Mouse (Mus musculus) thymus, adult 2 months (tissue): ENCODE results near the gene Tspan1. TPM values are rescaled to one million over a fixed set of nuclear protein-coding genes. Genes with fewer than 3 reads are reported as not detected.

ENCODE experiments used
- DNase-seq: peaks from one replicate; pipeline ENCODE4 v3.0.0; 2021
- H3K27ac ChIP-seq: fragments of 200-500 bp; 2 replicates; pipeline ENCODE4 v1.5.1; 2012; ENCODE audit warnings: low read length, control low read depth; ENCODE audit not compliant: control insufficient read depth, insufficient read depth
- H3K27me3 ChIP-seq: fragments of 200-500 bp; 2 replicates; pipeline ENCODE4 v1.6.1; 2012; ENCODE audit warnings: mild to moderate bottlenecking, low read length, moderate library complexity, mixed read lengths; ENCODE audit not compliant: control insufficient read depth, insufficient read depth
- H3K36me3 ChIP-seq: fragments of 200-500 bp; 2 replicates; pipeline ENCODE4 v1.6.1; 2012; ENCODE audit warnings: mild to moderate bottlenecking, low read length, moderate library complexity; ENCODE audit not compliant: control insufficient read depth, insufficient read depth
- H3K4me1 ChIP-seq: fragments of 200-500 bp; replicated peaks from 2 replicates; pipeline ENCODE4 v1.6.1; 2012; ENCODE audit warnings: low read length; ENCODE audit not compliant: control insufficient read depth, insufficient read depth
- H3K4me3 ChIP-seq: fragments of 200-500 bp; 2 replicates; pipeline ENCODE4 v1.5.1; 2012; ENCODE audit warnings: mild to moderate bottlenecking, low read length, control low read depth, moderate library complexity; ENCODE audit not compliant: control insufficient read depth, insufficient read depth
- CTCF ChIP-seq: fragments of 200-500 bp; IDR thresholded peaks from 2 replicates; pipeline ENCODE4 v1.5.1; 2012; ENCODE audit warnings: mild to moderate bottlenecking, control low read depth, low read length, moderate library complexity, borderline replicate concordance; ENCODE audit not compliant: control insufficient read depth, poor library complexity, insufficient read depth; ENCODE audit errors: extremely low read depth
- POLR2A ChIP-seq: fragments of 200-500 bp; IDR thresholded peaks from 2 replicates; pipeline ENCODE4 v1.6.1; 2012; ENCODE audit warnings: mild to moderate bottlenecking, low read length, control low read depth, moderate library complexity; ENCODE audit not compliant: control insufficient read depth, poor library complexity, insufficient read depth; ENCODE audit errors: extremely low read depth
- WGBS: fragments of 180-500 bp; shearing (Covaris S2); methylation state at CpG from one replicate; pipeline ENCODE4 v1.1.7; 2018; 5-methylcytosine and 5-hydroxymethylcytosine counted together
- polyA plus RNA-seq: library from polyadenylated mRNA; depleted of rRNA; stranded (reverse); fragments of >200 nt; gene quantifications from 2 replicates; pipeline ENCODE4 v1.2.3, GENCODE M21; 2012

Gene Tspan1
- polyA plus RNA-seq, 1 experiment, result 4.1 TPM

GRCm38 (mm10) chr4:116149812-116150155 lies 17.6 kb downstream of the Tspan1 start:
- TF ChIP-seq POLR2A (no peak), CTCF (no peak)
- peaks cover 12% of the 10 kb centered on the region for H3K4me1 ChIP-seq
- DNase-seq, result no peak
- H3K4me3 ChIP-seq, result peak overlapping the region; percentile 70
- no peak overlapping the region for H3K27ac ChIP-seq
- no peaks in the 10 kb centered on the region for H3K27me3 ChIP-seq
- 0 out of 2 replicates have a peak, but pooled peaks cover 4% of the 10 kb centered on the region for H3K36me3 ChIP-seq
- 34% methylated on average over 6 of the region's 6 CpGs for WGBS

GRCm38 (mm10) chr4:116143891-116144717 lies 23.3 kb downstream of the Tspan1 start:
- no peaks in the 10 kb centered on the region for H3K36me3 ChIP-seq
- H3K4me1 ChIP-seq, result peaks cover 10% of the 10 kb centered on the region
- TF ChIP-seq POLR2A, result no peak
- 0 out of 2 replicates have a peak, but pooled peaks have one; percentile 34 for TF ChIP-seq CTCF
- H3K27me3 ChIP-seq, result no peaks in the 10 kb centered on the region; the same call in 1 of the 2 replicates
- H3K4me3 ChIP-seq, result peak overlapping the region; percentile 64
- DNase-seq, result peak; percentile 65
- no peak overlapping the region for H3K27ac ChIP-seq
- 2% methylated on average over 47 of the region's 47 CpGs for WGBS

- TF ChIP-seq POLR2A (no peak), CTCF (no peak)
- DNase-seq, result no peak
- WGBS, result 11% methylated on average over 7 of the region's 7 CpGs
- no peaks in the 10 kb centered on the region; the same call in 1 of the 2 replicates for H3K27me3 ChIP-seq
- H3K27ac ChIP-seq, result no peak overlapping the region
- H3K4me3 ChIP-seq, result no peak overlapping the region
- no peaks in the 10 kb centered on the region for H3K36me3 ChIP-seq
- peaks cover 10% of the 10 kb centered on the region for H3K4me1 ChIP-seq
These were observed 24.0 kb downstream of the Tspan1 start for GRCm38 (mm10) chr4:116143317-116143811.

- H3K27me3 ChIP-seq, result no peaks in the 10 kb centered on the region; the same call in 1 of the 2 replicates
- H3K4me1 ChIP-seq, result peaks cover 10% of the 10 kb centered on the region
- no peaks in the 10 kb centered on the region for H3K36me3 ChIP-seq
- TF ChIP-seq POLR2A (no peak), CTCF (no peak)
- no peak overlapping the region for H3K4me3 ChIP-seq
- DNase-seq, result no peak
- WGBS, result 92% methylated on average over 7 of the region's 7 CpGs
- H3K27ac ChIP-seq, result no peak overlapping the region
These were observed 25.1 kb downstream of the Tspan1 start for GRCm38 (mm10) chr4:116142269-116142668.

- TF ChIP-seq POLR2A (no peak), CTCF (no peak)
- Histone ChIP-seq H3K36me3 (no peaks in the 10 kb centered on the region), H3K27me3 (no peaks in the 10 kb centered on the region; the same call in 1 of the 2 replicates), H3K27ac (no peak overlapping the region), H3K4me3 (no peak overlapping the region), H3K4me1 (peaks cover 10% of the 10 kb centered on the region)
- no peak for DNase-seq
- WGBS, result 97% methylated on average over 1 of the region's 1 CpGs
These were observed 25.7 kb downstream of the Tspan1 start for GRCm38 (mm10) chr4:116141736-116142135.

GRCm38 (mm10) chr4:116140801-116141574 lies 26.4 kb downstream of the Tspan1 start:
- peaks cover 10% of the 10 kb centered on the region for H3K4me1 ChIP-seq
- no peak for DNase-seq
- no peak for TF ChIP-seq CTCF
- H3K4me3 ChIP-seq, result no peak overlapping the region
- 91% methylated on average over 7 of the region's 7 CpGs for WGBS
- H3K27me3 ChIP-seq, result no peaks in the 10 kb centered on the region; the same call in 1 of the 2 replicates
- H3K36me3 ChIP-seq, result no peaks in the 10 kb centered on the region
- no peak overlapping the region for H3K27ac ChIP-seq
